Mouse (Mus musculus) macrophage (primary cell): ENCODE data around the gene Hk1. TPM values are rescaled to one million over a fixed set of nuclear protein-coding genes. Genes with fewer than 3 reads are reported as not detected.

Source experiments
- H3K27ac ChIP-seq: fragments of 350-480 bp; formaldehyde crosslinking; 2 replicates; pipeline ENCODE4 v1.9.0; 2021
- H3K36me3 ChIP-seq: fragments of 350-480 bp; formaldehyde crosslinking; 2 replicates; pipeline ENCODE4 v1.9.0; 2021; ENCODE audit errors: inconsistent target
- H3K4me3 ChIP-seq: fragments of 350-480 bp; formaldehyde crosslinking; 2 replicates; pipeline ENCODE4 v1.9.0; 2021; ENCODE audit errors: inconsistent target
- H3K79me2 ChIP-seq: fragments of 350-480 bp; formaldehyde crosslinking; 2 replicates; pipeline ENCODE4 v1.9.0; 2021; ENCODE audit errors: inconsistent target
- WGBS: methylation state at CpG from one replicate; pipeline ENCODE4 v1.1.7; 2026; ENCODE audit warnings: inconsistent platforms; ENCODE audit not compliant: missing documents; 5-methylcytosine and 5-hydroxymethylcytosine counted together
- polyA plus RNA-seq: library from polyadenylated mRNA; stranded (reverse); fragments of 250-400 nt; gene quantifications from 3 replicates; pipeline ENCODE4 v1.2.4, GENCODE M21; 2018; ENCODE audit warnings: inconsistent platforms

Gene Hk1
- polyA plus RNA-seq, 1 experiment from 2014 or later, result 62.1 TPM

- no peaks in the 10 kb centered on the region for H3K36me3 ChIP-seq
- no peak overlapping the region for H3K4me3 ChIP-seq
- no peak overlapping the region for H3K27ac ChIP-seq
- no peaks in the 10 kb centered on the region for H3K79me2 ChIP-seq
Measured at GRCm38 (mm10) chr10:62380936-62381335, 1.2 kb upstream of the Hk1 start.

GRCm38 (mm10) chr10:62358827-62359226 is 20.9 kb downstream of the Hk1 start:
- Histone ChIP-seq H3K4me3 (no peak overlapping the region), H3K27ac (no peak overlapping the region), H3K79me2 (no peaks in the 10 kb centered on the region), H3K36me3 (no peaks in the 10 kb centered on the region)
- WGBS, result 88% methylated on average over 7 of the region's 7 CpGs

- H3K27ac ChIP-seq, result no peak overlapping the region
- 91% methylated on average over 17 of the region's 17 CpGs for WGBS
Measured at GRCm38 (mm10) chr10:62356105-62356730, 23.5 kb downstream of the Hk1 start.

GRCm38 (mm10) chr10:62345147-62345546 is 34.6 kb downstream of the Hk1 start:
- Histone ChIP-seq H3K36me3 (no peaks in the 10 kb centered on the region), H3K27ac (no peak overlapping the region), H3K4me3 (no peak overlapping the region), H3K79me2 (peaks cover 14% of the 10 kb centered on the region)
- 89% methylated on average over 4 of the region's 5 CpGs for WGBS

More at GRCm38 (mm10) chr10:62356105-62356730, 23.5 kb downstream of the Hk1 start:
- H3K36me3 ChIP-seq, result no peaks in the 10 kb centered on the region
- H3K4me3 ChIP-seq, result no peak overlapping the region
- H3K79me2 ChIP-seq, result no peaks in the 10 kb centered on the region

- Histone ChIP-seq H3K4me3 (no peak overlapping the region), H3K36me3 (no peaks in the 10 kb centered on the region), H3K79me2 (peaks cover 22% of the 10 kb centered on the region), H3K27ac (no peak overlapping the region)
- 89% methylated on average over 9 of the region's 9 CpGs for WGBS
Measured at GRCm38 (mm10) chr10:62344004-62344752, 35.5 kb downstream of the Hk1 start.

- WGBS, result 87% methylated on average over 6 of the region's 6 CpGs
- H3K36me3 ChIP-seq, result no peaks in the 10 kb centered on the region
- H3K79me2 ChIP-seq, result peaks cover 38% of the 10 kb centered on the region
- H3K4me3 ChIP-seq, result no peak overlapping the region
- H3K27ac ChIP-seq, result no peak overlapping the region
Measured at GRCm38 (mm10) chr10:62342512-62342911, 37.2 kb downstream of the Hk1 start.

- H3K79me2 ChIP-seq, result peaks cover 40% of the 10 kb centered on the region
- no peak overlapping the region for H3K27ac ChIP-seq
- H3K36me3 ChIP-seq, result no peaks in the 10 kb centered on the region
- no peak overlapping the region for H3K4me3 ChIP-seq
- 95% methylated on average over 4 of the region's 4 CpGs for WGBS
Measured at GRCm38 (mm10) chr10:62341956-62342355, 37.8 kb downstream of the Hk1 start.

- 2% methylated on average over 3 of the region's 3 CpGs for WGBS
- Histone ChIP-seq H3K27ac (peak overlapping the region; percentile 76), H3K79me2 (peaks cover 50% of the 10 kb centered on the region), H3K4me3 (peak overlapping the region; percentile 84), H3K36me3 (no peaks in the 10 kb centered on the region)
Measured at GRCm38 (mm10) chr10:62340991-62341390, 38.7 kb downstream of the Hk1 start.

- Histone ChIP-seq H3K36me3 (no peaks in the 10 kb centered on the region), H3K79me2 (peaks cover 58% of the 10 kb centered on the region), H3K4me3 (peak overlapping the region; percentile 84), H3K27ac (peak overlapping the region; percentile 76)
- 1% methylated on average over 27 of the region's 38 CpGs for WGBS
Measured at GRCm38 (mm10) chr10:62340095-62340731, 39.5 kb downstream of the Hk1 start.

- under 1% methylated on average over 45 of the region's 45 CpGs for WGBS
- Histone ChIP-seq H3K79me2 (peaks cover 65% of the 10 kb centered on the region), H3K4me3 (peak overlapping the region; percentile 84), H3K36me3 (no peaks in the 10 kb centered on the region), H3K27ac (peak overlapping the region; percentile 76)
Measured at GRCm38 (mm10) chr10:62339211-62340094, 40.3 kb downstream of the Hk1 start.

GRCm38 (mm10) chr10:62338626-62339025 is 41.1 kb downstream of the Hk1 start:
- Histone ChIP-seq H3K27ac (peak overlapping the region; percentile 76), H3K36me3 (no peaks in the 10 kb centered on the region)
- WGBS, result 37% methylated on average over 5 of the region's 5 CpGs

GRCm38 (mm10) chr10:62338176-62338575 is 41.5 kb downstream of the Hk1 start:
- peak overlapping the region; percentile 84; the same call in 1 of the 2 replicates for H3K4me3 ChIP-seq
- peaks cover 78% of the 10 kb centered on the region for H3K79me2 ChIP-seq
- H3K27ac ChIP-seq, result peak overlapping the region; percentile 76
- WGBS, result 69% methylated on average over 9 of the region's 9 CpGs
- no peaks in the 10 kb centered on the region for H3K36me3 ChIP-seq

More at GRCm38 (mm10) chr10:62338626-62339025, 41.1 kb downstream of the Hk1 start:
- Histone ChIP-seq H3K4me3 (peak overlapping the region; percentile 84), H3K79me2 (peaks cover 74% of the 10 kb centered on the region)

- Histone ChIP-seq H3K36me3 (no peaks in the 10 kb centered on the region), H3K27ac (peak overlapping the region; percentile 76), H3K4me3 (peak overlapping the region; percentile 2; the same call in 1 of the 2 replicates), H3K79me2 (peaks cover 88% of the 10 kb centered on the region)
- 5% methylated on average over 12 of the region's 12 CpGs for WGBS
Measured at GRCm38 (mm10) chr10:62336601-62337578, 42.8 kb downstream of the Hk1 start.
